Mouse (Mus musculus): ENCODE results near the gene Nfkb1.

GRCm38 (mm10) chr3:135727339-135727738, 36.0 kb upstream of the Nfkb1 start:
- no peak for TF ChIP-seq POLR2A (IDR thresholded peaks at IDR 0.05; ENCODE audit: insufficient read depth, low read length)
- TF ChIP-seq CTCF (IDR thresholded peaks at IDR 0.05; ENCODE audit: low read depth, low read length) = no peak
- TF ChIP-seq EP300 (IDR thresholded peaks at IDR 0.05; ENCODE audit: insufficient read depth, low read depth, low read length) = no peak
